Mouse (Mus musculus): ENCODE measurements at regions not wholly inside any gene's neighbourhood (a gene's known extent, or its start where the extent isn't known, plus 50 kb on each side); places are given as distances from the start of the nearest gene placed in this dataset.

DNA sequence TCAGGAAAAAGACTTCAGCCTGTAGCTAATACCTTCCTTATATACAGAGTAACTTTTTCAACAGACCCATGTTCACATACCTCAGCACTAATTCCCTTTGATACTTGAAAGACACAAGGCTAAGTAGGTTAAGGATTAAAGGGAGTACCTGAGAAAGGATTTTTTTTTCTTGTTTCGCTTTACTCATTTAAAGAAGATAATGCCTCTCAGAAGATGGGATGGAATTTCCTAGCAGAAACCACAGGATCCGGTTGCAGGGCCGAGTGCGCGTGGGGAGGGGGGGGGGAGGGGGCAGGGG, 114.0 kb upstream of the Cpsf6 start:
- TF ChIP-seq POLR2A (IDR thresholded peaks at IDR 0.05; ENCODE audit: control insufficient read depth, low read depth, low read length) (no peak), CTCF (IDR thresholded peaks at IDR 0.05; ENCODE audit: control insufficient read depth, insufficient read depth, insufficient replicate concordance, low read depth, low read length) (no peak)

All from testis, adult 2 months (tissue).